Mouse (Mus musculus) embryo, embryonic 11 days (tissue): ENCODE data around the gene Sox5.

Source experiments
- DNase-seq: peaks from one replicate; pipeline ENCODE4 v3.0.0-alpha.2; 2015

The Sox5 gene

DNA sequence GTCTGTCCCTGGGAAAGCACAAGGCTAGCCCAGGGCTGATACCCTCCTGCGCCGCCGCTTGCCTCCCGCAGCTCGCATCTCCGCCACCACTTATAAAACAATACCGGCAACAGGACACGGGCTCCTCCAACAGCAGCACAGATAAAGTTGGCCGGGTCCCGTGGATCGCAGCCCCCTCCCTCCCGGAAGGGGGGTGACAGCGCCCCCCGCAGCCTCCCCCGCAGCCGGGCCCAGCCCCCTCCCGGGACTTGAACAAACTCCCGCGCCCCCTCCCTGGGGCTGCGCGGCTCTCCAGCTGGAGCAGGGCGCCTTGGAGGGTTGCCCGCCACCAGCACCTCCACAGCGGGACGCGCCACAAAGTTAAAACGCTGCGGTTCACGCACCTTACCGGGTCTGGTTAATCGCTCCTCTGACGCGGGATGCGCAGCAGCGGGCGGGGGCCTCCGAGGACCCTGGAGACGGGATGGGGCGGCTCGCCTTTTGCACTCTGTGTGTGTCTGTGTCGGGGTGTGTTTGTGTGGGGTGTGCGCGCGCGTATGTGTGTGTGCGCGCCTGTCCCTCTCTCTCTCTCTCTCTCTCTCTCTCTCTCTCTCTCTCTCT, at the start of gene Sox5:
TSS of gene Sox5 (minus strand) at position 547 of the 600 bp plus-strand sequence.
- peak; percentile 74 for DNase-seq

GRCm38 (mm10) chr6:144825018-144825602, 43.3 kb upstream of the Sox5 start:
- no peak for DNase-seq

GRCm38 (mm10) chr6:144824153-144824552, 42.4 kb upstream of the Sox5 start:
- DNase-seq, result no peak

DNA sequence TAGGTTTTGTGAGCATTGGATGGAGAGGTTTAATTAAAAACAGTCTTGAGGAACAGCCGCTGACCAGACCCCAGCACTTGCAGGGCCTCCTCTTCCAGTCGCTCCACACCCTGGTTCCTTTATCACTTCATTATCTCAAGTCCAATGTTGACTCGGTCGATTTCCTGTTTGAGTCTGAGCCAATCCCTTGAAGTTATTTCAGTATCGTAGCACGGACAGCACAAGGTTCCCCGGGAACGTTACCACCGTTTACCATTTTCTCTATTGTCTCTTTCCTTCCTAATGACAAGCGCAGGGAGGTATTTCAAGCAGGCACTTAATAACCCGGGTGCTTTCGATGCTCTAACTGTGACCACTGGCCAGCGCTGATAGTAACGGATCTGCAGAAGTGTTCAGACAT, 40.8 kb upstream of the Sox5 start:
- DNase-seq, result no peak

DNA sequence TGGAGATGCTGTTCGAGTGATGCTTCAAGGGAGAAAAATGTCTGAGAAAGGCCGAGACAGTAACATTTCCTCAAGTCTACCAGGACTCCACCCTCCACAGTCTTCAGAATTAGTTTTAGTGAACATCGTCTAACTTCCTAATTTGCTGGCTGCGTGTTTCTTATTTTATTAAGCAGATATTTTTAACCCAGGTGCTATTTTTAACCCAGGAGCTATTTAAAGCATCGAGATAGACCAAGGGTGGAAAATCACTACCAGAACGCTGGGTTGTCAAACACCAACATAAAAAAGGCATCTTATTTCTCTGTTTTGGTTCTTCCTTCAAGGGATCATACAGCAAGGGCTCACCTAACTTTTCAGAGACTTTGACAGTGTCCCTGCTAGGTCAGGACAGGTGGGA, 39.2 kb upstream of the Sox5 start:
- DNase-seq, result no peak

- no peak for DNase-seq
Measured at GRCm38 (mm10) chr6:144818016-144818415, 36.2 kb upstream of the Sox5 start.

- no peak for DNase-seq
Measured at GRCm38 (mm10) chr6:144817329-144817932, 35.7 kb upstream of the Sox5 start.

DNA sequence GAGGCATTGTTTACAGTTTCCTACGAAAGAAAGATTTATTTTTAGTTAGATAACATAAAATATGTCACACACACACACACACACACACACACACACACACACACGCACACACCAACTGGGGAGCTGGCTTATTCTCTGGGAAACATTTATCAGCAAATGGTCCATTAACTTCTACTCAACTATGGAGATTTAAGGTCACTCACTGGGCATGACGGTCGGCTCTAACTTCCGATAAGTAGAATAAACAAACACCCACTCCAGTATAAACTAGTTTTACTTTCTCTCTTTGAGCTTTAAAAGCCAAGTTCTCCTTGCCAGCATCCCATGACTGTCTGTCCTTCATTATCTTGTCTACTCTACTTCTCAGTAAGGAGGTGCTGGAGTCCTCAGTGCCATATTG, 33.8 kb upstream of the Sox5 start:
- no peak for DNase-seq

GRCm38 (mm10) chr6:144814931-144815364, 33.2 kb upstream of the Sox5 start:
- peak; percentile 82 for DNase-seq

GRCm38 (mm10) chr6:144804321-144804720, 22.5 kb upstream of the Sox5 start:
- DNase-seq, result no peak

- DNase-seq, result no peak
Measured at GRCm38 (mm10) chr6:144803063-144803462, 21.3 kb upstream of the Sox5 start.

- no peak for DNase-seq
Measured at GRCm38 (mm10) chr6:144794356-144794755, 12.6 kb upstream of the Sox5 start.

- no peak for DNase-seq
Measured at GRCm38 (mm10) chr6:144792871-144793270, 11.1 kb upstream of the Sox5 start.

GRCm38 (mm10) chr6:144783295-144783694, 1.5 kb upstream of the Sox5 start:
- no peak for DNase-seq

- peak; percentile 36 for DNase-seq
Measured at GRCm38 (mm10) chr6:144782866-144783265, 1.1 kb upstream of the Sox5 start.

GRCm38 (mm10) chr6:144782031-144782857, 467 bp upstream of the Sox5 start:
- DNase-seq, result peak; percentile 59

DNA sequence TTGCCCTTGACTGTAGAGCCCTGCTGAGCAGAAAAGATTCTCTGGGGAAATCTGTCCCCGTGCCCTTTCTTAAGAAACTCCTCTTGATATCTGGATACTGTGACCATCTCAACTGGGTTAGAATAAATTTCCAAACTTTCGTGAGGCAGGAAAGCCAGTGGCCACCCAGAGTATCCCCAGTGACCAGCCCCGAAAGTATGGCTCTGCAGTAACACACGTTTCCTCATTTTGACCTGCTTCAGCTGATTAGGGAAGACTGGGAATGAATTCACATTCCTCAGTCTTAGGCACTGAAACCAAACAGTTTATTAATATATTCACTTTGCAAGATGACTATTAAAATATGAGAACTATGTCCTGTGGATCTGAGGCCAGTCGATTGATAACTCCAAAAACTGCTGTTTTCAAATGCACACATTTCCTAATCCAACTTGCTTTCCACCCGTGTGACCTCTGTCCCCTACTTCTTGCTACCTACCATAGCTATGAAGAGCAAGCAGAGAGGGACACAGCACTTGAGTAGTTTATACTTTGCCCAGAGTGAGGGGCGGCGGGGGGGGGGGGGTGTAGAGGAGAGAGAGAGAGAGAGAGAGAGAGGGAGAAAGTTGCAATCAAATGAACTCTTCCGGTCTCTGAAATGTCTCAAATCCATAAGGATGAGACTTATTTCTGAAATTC, 1.0 kb downstream of the Sox5 start:
- DNase-seq, result no peak

DNA sequence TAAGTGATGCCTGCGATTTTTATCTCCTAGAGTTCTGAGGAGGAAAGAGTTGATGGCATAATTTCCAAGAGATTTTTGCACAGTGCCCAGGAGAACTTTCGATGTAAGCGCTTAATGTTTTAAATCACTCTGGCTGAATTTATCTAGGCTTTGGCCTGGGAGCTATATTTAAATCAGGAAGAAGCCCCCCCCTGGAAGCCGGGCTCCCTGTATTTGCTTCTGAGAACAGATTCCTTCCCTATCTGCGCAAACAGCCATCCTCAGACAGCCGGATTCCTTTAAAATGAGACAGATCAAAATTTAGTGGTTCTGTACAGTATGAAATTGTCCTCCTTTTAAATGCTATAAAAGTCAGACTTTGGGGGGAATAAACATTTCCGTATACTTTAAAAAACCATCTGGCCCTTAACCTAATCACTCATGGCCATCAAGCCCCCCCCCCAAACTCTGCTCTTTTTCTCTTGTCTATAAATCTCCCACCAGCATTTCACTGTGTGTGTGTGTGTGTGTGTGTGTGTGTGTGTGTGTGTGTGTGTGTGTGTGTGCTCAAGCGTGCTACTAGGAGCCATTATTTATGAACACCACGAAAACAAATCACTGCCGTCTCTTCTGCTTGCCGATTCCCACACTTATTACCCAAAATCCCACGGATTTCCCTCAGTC, 1.7 kb downstream of the Sox5 start:
- DNase-seq, result no peak

- DNase-seq, result no peak
Measured at GRCm38 (mm10) chr6:144777356-144778035, 4.3 kb downstream of the Sox5 start.

DNA sequence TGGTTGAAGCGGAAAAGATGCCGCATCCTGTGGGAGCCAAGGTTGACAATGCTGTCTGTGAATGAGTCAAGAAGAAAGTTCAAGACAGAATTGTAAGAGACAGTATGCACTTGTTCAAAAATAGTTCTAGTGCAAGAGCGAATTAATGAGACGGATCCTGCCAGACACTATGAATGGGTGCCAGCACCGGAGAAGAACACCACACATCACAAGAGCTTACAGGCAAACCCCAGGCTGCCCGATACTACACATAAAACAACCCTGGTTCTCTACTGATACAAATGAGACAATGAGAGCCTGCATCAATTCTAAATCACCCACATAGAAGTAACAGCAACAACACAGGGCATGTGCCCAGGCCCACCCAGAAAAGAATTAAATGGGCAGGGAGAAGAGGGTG, 8.0 kb downstream of the Sox5 start:
- no peak for DNase-seq

GRCm38 (mm10) chr6:144772985-144773384, 8.8 kb downstream of the Sox5 start:
- no peak for DNase-seq
